Mouse (Mus musculus): Measurements from ENCODE around the gene Dnajc28.

Dnajc28 gene

DNA sequence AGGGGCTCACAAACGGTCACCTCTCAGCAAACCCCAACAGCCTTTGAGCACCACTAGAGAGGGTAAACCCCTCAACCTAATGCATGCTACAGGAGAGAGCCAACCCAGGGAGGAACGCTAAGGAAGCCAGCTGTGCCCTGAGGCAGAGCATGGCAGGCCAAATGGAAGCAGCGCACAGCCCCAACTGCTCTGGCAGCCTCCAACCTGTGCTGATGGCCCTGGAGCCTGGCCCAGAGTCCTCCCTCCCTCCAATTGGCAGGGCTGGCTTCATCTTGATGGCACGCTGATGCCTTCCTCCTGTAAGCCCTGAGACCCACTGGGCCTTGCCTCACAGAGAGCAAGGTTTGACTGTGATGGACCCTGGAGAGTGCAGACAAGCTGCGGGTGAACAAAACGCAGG lies 23.8 kb downstream of the Dnajc28 start:
- in situ Hi-C loops (cut with MboI, MseI): loop anchor here (10.0 kb wide), 1 partner anchor 1170 kb away; no protein-coding TSS in a partner anchor

- in situ Hi-C loops (cut with MboI, MseI): loop anchor here (5.0 to 10.0 kb wide), 2 partner anchors 226 to 1172 kb away; no protein-coding TSS in a partner anchor
Measured at GRCm38 (mm10) chr16:91593262-91593661, 25.6 kb downstream of the Dnajc28 start.

DNA sequence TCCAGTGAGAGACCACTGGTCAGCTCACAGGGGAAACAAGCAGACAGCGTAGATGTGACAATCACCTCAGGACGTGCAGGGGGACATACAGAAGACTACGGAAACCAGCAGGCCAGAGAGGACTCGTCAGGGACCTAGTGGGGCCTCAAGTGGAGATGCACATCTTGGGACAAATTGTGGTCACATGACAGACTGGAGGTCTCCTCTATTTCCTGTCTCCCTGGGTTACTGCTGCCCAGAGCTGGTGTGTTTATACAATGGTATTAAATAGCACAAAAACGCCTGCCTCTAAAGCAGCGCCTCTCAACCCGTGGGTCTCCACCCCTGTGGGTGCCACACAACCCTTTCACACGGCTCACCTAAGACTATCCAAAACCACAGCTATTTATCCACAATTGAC lies 26.7 kb downstream of the Dnajc28 start:
- in situ Hi-C loops (cut with MboI, MseI): loop anchor here (5.0 to 10.0 kb wide), 2 partner anchors 225 to 1173 kb away; no protein-coding TSS in a partner anchor

DNA sequence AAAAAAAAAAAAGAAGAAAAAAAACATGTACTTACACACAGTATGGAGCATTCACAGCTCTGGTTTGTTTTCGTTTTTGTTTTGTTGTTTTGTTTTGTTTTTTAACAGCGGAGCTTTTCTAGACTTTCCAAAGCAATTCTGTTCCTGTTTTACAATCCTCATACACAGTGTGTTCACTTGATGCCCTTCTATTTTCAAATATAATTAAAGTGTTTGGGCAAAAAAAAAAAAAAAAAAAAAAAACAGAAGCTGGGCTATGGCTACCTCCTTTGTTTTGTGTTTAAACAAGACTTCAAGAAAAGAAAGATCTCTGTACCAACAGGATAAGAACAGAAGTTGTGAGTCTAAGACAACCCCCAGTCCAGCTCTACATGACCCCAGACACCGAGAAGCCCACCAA lies 30.1 kb downstream of the Dnajc28 start:
- in situ Hi-C loops (cut with MboI, MseI): loop anchor here (5.0 kb wide), 1 partner anchor 76 kb away; no protein-coding TSS in a partner anchor

DNA sequence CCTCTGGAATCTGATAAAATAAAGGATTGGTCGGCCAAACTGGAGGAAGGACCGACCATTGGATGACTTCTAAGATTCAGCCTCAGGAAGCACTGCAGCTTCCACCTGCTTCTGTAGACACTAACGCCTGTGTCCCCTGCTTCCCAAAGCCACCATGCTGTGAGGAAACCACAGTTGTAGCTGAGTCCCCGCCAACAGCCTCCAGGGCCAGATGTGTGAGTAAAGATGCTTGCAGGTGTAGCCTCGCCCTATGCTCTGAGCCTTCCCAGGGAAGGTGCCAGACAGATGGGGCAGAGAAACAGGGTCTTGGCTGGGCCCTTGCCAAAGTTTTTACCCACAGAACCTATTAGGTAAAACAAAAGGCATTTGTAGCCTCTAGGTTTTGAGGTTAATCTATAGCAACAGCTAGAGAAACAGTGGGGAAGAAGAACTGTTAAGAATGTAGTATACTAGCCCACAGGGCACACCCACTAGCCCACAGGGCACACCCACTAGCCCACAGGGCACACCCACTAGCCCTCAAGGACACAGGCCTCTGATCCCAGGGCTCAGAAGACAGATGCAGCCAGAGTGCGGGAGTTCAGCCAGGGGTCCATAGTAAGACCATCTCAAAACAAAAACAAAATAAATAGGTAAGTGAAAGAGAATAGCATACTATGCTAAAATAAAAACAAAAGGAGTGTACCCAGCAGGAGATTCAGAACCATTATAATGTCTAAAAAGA lies 30.9 kb downstream of the Dnajc28 start:
- in situ Hi-C loops (cut with MboI, MseI): loop anchor here (5.0 kb wide), 1 partner anchor 76 kb away; no protein-coding TSS in a partner anchor

- in situ Hi-C loops (cut with MboI, MseI): loop anchor here (5.0 kb wide), 1 partner anchor 74 kb away; no protein-coding TSS in a partner anchor
Measured at GRCm38 (mm10) chr16:91586244-91586643, 32.6 kb downstream of the Dnajc28 start.

GRCm38 (mm10) chr16:91585617-91586016 lies 33.2 kb downstream of the Dnajc28 start:
- in situ Hi-C loops (cut with MboI, MseI): loop anchor here (5.0 kb wide), 1 partner anchor 73 kb away; no protein-coding TSS in a partner anchor

- in situ Hi-C loops (cut with MboI, MseI): no loop called here
Measured at GRCm38 (mm10) chr16:91582307-91582706, 36.5 kb downstream of the Dnajc28 start.

DNA sequence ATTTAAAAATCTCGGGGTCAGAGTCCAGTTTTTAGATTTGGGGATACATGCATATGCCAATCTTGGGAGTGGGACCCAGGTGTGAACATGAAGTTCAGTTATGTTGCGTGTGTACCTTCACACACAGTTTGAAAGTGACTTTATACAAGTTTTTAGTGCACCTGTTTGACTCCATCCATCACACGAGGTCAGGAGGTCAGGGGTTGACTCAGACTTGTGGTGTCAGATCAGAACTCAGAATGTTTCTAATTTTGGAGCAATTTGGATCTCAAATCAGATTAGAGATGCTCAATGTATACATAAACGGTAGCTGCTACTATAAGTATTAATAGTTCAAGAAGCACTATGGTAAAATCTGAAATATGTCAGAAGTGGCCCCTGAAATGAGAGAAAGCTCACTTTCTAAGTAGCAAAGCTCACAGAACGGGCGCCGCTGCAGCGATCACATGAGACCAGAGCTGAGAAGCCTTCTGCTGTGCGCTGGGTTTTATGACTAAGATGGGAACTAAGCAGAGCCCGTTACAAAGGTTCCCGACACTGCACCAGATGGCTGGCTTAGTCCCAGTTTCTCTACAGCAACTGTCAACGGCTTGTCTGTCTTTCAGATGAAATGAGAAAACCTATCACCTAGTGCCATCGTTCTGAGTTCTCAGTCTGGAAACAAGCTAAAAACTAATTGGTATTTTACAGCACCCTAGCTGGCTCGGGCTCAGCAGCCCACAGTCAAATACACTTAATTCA lies 39.7 kb downstream of the Dnajc28 start:
- in situ Hi-C loops (cut with MboI, MseI): no loop called here

- in situ Hi-C loops (cut with MboI, MseI): no loop called here
Measured at GRCm38 (mm10) chr16:91575151-91575550, 43.7 kb downstream of the Dnajc28 start.

- in situ Hi-C loops (cut with MboI, MseI): loop anchor here (25.0 kb wide), 1 partner anchor 1084 kb away; no protein-coding TSS in a partner anchor
Measured at GRCm38 (mm10) chr16:91571105-91571504, 47.7 kb downstream of the Dnajc28 start.

- in situ Hi-C loops (cut with MboI, MseI): loop anchor here (10.0 to 25.0 kb wide), 2 partner anchors 54 to 1082 kb away; no protein-coding TSS in a partner anchor
Measured at GRCm38 (mm10) chr16:91568960-91569359, 49.9 kb downstream of the Dnajc28 start.

- in situ Hi-C loops (cut with MboI, MseI): loop anchor here (10.0 to 25.0 kb wide), 2 partner anchors 51 to 1079 kb away; no protein-coding TSS in a partner anchor
Measured at GRCm38 (mm10) chr16:91566002-91566401, 52.8 kb downstream of the Dnajc28 start.

DNA sequence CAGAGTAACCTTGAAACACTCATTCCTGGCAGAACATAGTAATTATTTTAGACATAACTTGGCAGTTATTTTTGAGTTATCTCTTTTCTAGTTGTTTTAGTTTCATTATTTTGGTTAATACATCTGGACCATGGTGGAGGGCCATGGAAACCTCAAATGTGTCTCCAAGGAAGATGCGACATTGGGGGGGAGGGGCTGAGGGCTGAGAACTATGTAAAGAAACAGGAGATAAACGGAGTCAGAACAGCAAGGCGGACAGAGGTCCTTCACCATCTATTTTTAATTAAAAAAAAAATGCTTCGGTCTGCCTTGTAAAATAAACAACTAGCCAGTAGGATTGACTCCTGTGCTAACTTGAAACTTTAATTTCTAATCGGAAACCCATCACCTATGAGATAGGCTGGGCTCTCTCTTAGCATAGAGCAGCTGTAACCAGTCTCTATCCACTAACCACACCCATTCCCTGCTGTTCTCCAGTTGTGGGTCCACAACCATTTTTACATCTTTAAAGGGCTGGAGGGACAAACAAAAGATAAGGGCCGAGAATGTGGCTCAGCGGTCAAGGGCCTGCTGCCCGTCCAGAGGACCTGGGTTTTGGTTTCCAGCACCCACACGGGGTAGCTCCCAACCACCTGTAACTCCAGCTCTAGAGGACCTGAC lies 53.4 kb downstream of the Dnajc28 start:
- in situ Hi-C loops (cut with MboI, MseI): loop anchor here (10.0 to 25.0 kb wide), 2 partner anchors 51 to 1078 kb away; no protein-coding TSS in a partner anchor

DNA sequence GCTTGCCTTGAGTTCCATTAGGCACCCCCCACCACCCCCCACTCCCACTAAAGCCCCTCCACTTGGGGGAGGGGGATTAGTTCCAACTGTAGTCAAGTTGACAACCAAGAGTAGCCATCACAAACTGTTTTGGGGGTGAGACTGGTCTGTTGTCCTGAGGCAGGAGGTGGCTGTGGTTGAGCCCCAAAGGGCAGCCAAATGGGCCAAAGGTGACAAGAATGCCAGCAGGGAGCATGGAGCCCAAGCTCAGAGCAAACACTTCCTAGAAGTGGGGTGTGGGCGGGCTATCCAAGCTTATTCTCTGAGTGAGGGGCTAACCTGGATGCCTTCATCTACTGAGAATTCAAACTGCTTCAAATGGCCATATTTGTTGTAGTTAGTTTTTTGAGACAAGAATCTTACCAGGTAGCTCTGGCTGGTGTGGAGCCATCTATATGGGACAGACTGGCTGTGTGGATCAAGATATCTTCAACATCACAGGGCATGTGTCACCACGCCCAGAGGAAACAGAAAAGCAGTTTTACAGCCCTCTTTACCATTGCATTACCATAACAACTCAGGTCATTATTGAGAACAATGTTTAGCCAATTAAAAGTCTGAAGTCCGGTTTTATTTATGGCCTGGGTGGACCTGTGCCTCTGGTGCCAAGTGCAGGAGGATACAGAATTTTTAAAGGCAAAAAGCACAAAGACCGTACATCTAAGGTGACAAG lies 54.1 kb downstream of the Dnajc28 start:
- in situ Hi-C loops (cut with MboI, MseI): loop anchor here (10.0 to 25.0 kb wide), 2 partner anchors 50 to 1077 kb away; no protein-coding TSS in a partner anchor
